Mouse (Mus musculus) layer of hippocampus, postnatal 36 days (tissue): ENCODE data around the gene 1110004F10Rik. TPM values are rescaled to one million over a fixed set of nuclear protein-coding genes. Genes with fewer than 3 reads are reported as not detected.

ENCODE experiments used
- DNase-seq, 2 experiments: peaks; one replicate each; pipeline ENCODE4 v3.0.0; 2022
- total RNA-seq, 2 experiments: library from RNA; stranded (reverse); gene quantifications; 2 replicates each; pipeline ENCODE4 v1.2.3; 2021

1110004F10Rik gene
- total RNA-seq, 2 experiments from 2014 or later: 101 to 103 TPM

- DNase-seq: no peak
Measured at GRCm38 (mm10) chr7:116145030-116145429, 105.8 kb downstream of the 1110004F10Rik start.

- no peak for DNase-seq
Measured at GRCm38 (mm10) chr7:116147114-116147513, 107.9 kb downstream of the 1110004F10Rik start.

GRCm38 (mm10) chr7:116149568-116149967 is 110.4 kb downstream of the 1110004F10Rik start:
- no peak for DNase-seq

GRCm38 (mm10) chr7:116153781-116154368 is 114.7 kb downstream of the 1110004F10Rik start:
- DNase-seq: no peak

Other genes starting within 250 kb of the 1110004F10Rik start
- gene Sox6, start 601 bp upstream of the 1110004F10Rik start, total RNA-seq: 10 to 100 TPM; 24.3 to 34.7 TPM
- gene Gm4353, start 45.2 kb downstream of the 1110004F10Rik start, total RNA-seq: 1 to 10 TPM; 2.6 to 4.7 TPM